Mouse (Mus musculus): ENCODE measurements at regions not wholly inside any gene's neighbourhood (a gene's known extent, or its start where the extent isn't known, plus 50 kb on each side); places are given as distances from the start of the nearest gene placed in this dataset.

DNA sequence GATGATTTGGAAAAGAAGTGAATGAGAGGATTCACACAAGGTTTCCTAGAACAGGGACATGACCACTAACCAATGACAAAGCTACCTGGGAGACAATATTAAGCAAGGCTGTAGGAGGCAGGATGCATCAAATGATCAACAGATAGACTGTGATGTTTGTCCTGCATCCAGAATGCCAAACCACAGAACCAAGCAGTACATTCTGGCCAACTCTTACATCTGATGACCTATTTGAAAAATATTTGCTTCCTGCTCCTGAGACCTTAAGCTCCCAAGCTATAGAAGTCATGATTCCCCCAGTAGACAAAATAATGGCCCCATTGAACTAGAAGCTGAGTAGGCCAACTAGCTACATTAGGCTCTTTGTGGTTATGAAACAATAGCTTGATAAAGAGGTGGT lies 498.6 kb upstream of the Gm10131 start:
- Histone ChIP-seq H3K27me3 (replicated peaks; ENCODE audit: control insufficient read depth, insufficient read depth, low read length) (no peaks in the 10 kb centered on the region), H3K36me3 (ENCODE audit: control insufficient read depth, insufficient read depth, low read length) (no peaks in the 10 kb centered on the region), H3K9me3 (replicated peaks; ENCODE audit: control insufficient read depth, low read length) (no peaks in the 10 kb centered on the region), H3K4me1 (ENCODE audit: control insufficient read depth, insufficient read depth, low read length) (no peaks in the 10 kb centered on the region), H3K27ac (ENCODE audit: low read depth, low read length) (no peak overlapping the region), H3K4me2 (ENCODE audit: low read length) (no peak overlapping the region), H3K4me3 (ENCODE audit: low read depth, low read length) (no peak overlapping the region), H3K9ac (ENCODE audit: low read length) (no peak overlapping the region)
- DNase-seq (ENCODE audit: low spot score): no peak
- no peak for ATAC-seq

- H3K27me3 ChIP-seq (replicated peaks; ENCODE audit: control insufficient read depth, insufficient read depth, low read length): no peaks in the 10 kb centered on the region
- no peaks in the 10 kb centered on the region for H3K9me3 ChIP-seq (replicated peaks; ENCODE audit: control insufficient read depth, low read length)
- no peaks in the 10 kb centered on the region for H3K36me3 ChIP-seq (ENCODE audit: control insufficient read depth, insufficient read depth, low read length)
- WGBS: 94% methylated on average over 2 of the region's 2 CpGs
- H3K27ac ChIP-seq (ENCODE audit: low read depth, low read length): no peak overlapping the region
- H3K4me3 ChIP-seq (ENCODE audit: low read depth, low read length): no peak overlapping the region
- DNase-seq (ENCODE audit: low spot score) (no peak), ATAC-seq (no peak)
- no peak overlapping the region for H3K9ac ChIP-seq (ENCODE audit: low read length)
- H3K4me2 ChIP-seq (ENCODE audit: low read length): no peak overlapping the region
- no peaks in the 10 kb centered on the region for H3K4me1 ChIP-seq (ENCODE audit: control insufficient read depth, insufficient read depth, low read length)
These were observed 495.9 kb upstream of the Gm10131 start for GRCm38 (mm10) chr8:34607426-34607825.

GRCm38 (mm10) chr8:34605031-34605430 lies 493.5 kb upstream of the Gm10131 start:
- WGBS: 91% methylated on average over 2 of the region's 2 CpGs
- Histone ChIP-seq H3K27me3 (replicated peaks; ENCODE audit: control insufficient read depth, insufficient read depth, low read length) (no peaks in the 10 kb centered on the region), H3K9ac (ENCODE audit: low read length) (no peak overlapping the region), H3K27ac (ENCODE audit: low read depth, low read length) (no peak overlapping the region), H3K4me1 (ENCODE audit: control insufficient read depth, insufficient read depth, low read length) (no peaks in the 10 kb centered on the region), H3K4me3 (ENCODE audit: low read depth, low read length) (no peak overlapping the region), H3K36me3 (ENCODE audit: control insufficient read depth, insufficient read depth, low read length) (no peaks in the 10 kb centered on the region), H3K4me2 (ENCODE audit: low read length) (no peak overlapping the region), H3K9me3 (replicated peaks; ENCODE audit: control insufficient read depth, low read length) (no peaks in the 10 kb centered on the region)
- ATAC-seq (no peak), DNase-seq (ENCODE audit: low spot score) (no peak)

- no peaks in the 10 kb centered on the region for H3K27me3 ChIP-seq (replicated peaks; ENCODE audit: control insufficient read depth, insufficient read depth, low read length)
- no peak for DNase-seq (ENCODE audit: low spot score)
- 75% methylated on average over 2 of the region's 2 CpGs for WGBS
- no peak overlapping the region for H3K27ac ChIP-seq (ENCODE audit: low read depth, low read length)
- no peaks in the 10 kb centered on the region for H3K9me3 ChIP-seq (replicated peaks; ENCODE audit: control insufficient read depth, low read length)
- no peak overlapping the region for H3K4me3 ChIP-seq (ENCODE audit: low read depth, low read length)
- no peak for ATAC-seq
- H3K4me2 ChIP-seq (ENCODE audit: low read length): no peak overlapping the region
- H3K9ac ChIP-seq (ENCODE audit: low read length): no peak overlapping the region
- H3K36me3 ChIP-seq (ENCODE audit: control insufficient read depth, insufficient read depth, low read length): no peaks in the 10 kb centered on the region
- H3K4me1 ChIP-seq (ENCODE audit: control insufficient read depth, insufficient read depth, low read length): no peaks in the 10 kb centered on the region
These were observed 493.0 kb upstream of the Gm10131 start for GRCm38 (mm10) chr8:34604581-34604980.

DNA sequence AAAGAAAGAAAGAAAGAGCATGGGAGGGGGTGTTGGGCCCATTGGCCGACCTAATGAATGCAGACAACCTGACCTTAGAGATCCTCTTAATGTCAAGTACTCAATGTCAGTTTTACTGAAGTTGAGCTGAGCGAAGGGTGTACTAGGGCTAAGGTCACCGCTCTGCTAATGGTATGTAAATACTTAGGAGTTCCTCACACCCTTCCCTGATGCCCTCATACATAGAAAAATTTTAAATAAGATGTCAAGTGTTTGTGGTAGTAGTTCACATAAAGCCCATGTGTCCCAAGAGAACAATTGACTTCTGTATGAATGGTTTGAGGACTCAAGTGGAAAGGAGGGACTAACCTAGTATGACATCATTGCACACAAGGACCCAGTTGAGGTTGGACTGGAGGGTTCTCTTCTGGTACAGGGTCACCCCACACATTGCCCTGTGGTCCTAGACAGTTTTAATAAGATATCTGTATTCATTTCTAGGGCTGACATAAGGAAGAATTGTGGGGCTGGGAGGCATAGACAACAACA lies 490.0 kb upstream of the Gm10131 start:
- Histone ChIP-seq H3K4me1 (ENCODE audit: control insufficient read depth, insufficient read depth, low read length) (no peaks in the 10 kb centered on the region), H3K4me2 (ENCODE audit: low read length) (no peak overlapping the region), H3K36me3 (ENCODE audit: control insufficient read depth, insufficient read depth, low read length) (no peaks in the 10 kb centered on the region), H3K27me3 (replicated peaks; ENCODE audit: control insufficient read depth, insufficient read depth, low read length) (no peaks in the 10 kb centered on the region), H3K9me3 (replicated peaks; ENCODE audit: control insufficient read depth, low read length) (no peaks in the 10 kb centered on the region), H3K4me3 (ENCODE audit: low read depth, low read length) (no peak overlapping the region), H3K27ac (ENCODE audit: low read depth, low read length) (no peak overlapping the region), H3K9ac (ENCODE audit: low read length) (no peak overlapping the region)
- WGBS: 72% methylated on average over 3 of the region's 3 CpGs
- ATAC-seq (no peak), DNase-seq (ENCODE audit: low spot score) (no peak)

GRCm38 (mm10) chr8:34600880-34601279 lies 489.3 kb upstream of the Gm10131 start:
- H3K36me3 ChIP-seq (ENCODE audit: control insufficient read depth, insufficient read depth, low read length): no peaks in the 10 kb centered on the region
- H3K4me3 ChIP-seq (ENCODE audit: low read depth, low read length): no peak overlapping the region
- 49% methylated on average over 5 of the region's 5 CpGs for WGBS
- H3K9me3 ChIP-seq (replicated peaks; ENCODE audit: control insufficient read depth, low read length): no peaks in the 10 kb centered on the region
- no peak for ATAC-seq
- H3K27ac ChIP-seq (ENCODE audit: low read depth, low read length): no peak overlapping the region
- H3K27me3 ChIP-seq (replicated peaks; ENCODE audit: control insufficient read depth, insufficient read depth, low read length): no peaks in the 10 kb centered on the region
- DNase-seq (ENCODE audit: low spot score): peak; percentile 30
- no peak overlapping the region for H3K4me2 ChIP-seq (ENCODE audit: low read length)
- no peak overlapping the region for H3K9ac ChIP-seq (ENCODE audit: low read length)
- H3K4me1 ChIP-seq (ENCODE audit: control insufficient read depth, insufficient read depth, low read length): no peaks in the 10 kb centered on the region

GRCm38 (mm10) chr8:34596593-34596992 lies 485.1 kb upstream of the Gm10131 start:
- no peak overlapping the region for H3K4me2 ChIP-seq (ENCODE audit: low read length)
- no peaks in the 10 kb centered on the region for H3K9me3 ChIP-seq (replicated peaks; ENCODE audit: control insufficient read depth, low read length)
- no peaks in the 10 kb centered on the region for H3K36me3 ChIP-seq (ENCODE audit: control insufficient read depth, insufficient read depth, low read length)
- DNase-seq (ENCODE audit: low spot score) (no peak), ATAC-seq (no peak)
- WGBS: 85% methylated on average over 5 of the region's 5 CpGs
- no peak overlapping the region for H3K4me3 ChIP-seq (ENCODE audit: low read depth, low read length)
- H3K4me1 ChIP-seq (ENCODE audit: control insufficient read depth, insufficient read depth, low read length): no peaks in the 10 kb centered on the region
- H3K27me3 ChIP-seq (replicated peaks; ENCODE audit: control insufficient read depth, insufficient read depth, low read length): no peaks in the 10 kb centered on the region
- no peak overlapping the region for H3K9ac ChIP-seq (ENCODE audit: low read length)
- no peak overlapping the region for H3K27ac ChIP-seq (ENCODE audit: low read depth, low read length)

DNA sequence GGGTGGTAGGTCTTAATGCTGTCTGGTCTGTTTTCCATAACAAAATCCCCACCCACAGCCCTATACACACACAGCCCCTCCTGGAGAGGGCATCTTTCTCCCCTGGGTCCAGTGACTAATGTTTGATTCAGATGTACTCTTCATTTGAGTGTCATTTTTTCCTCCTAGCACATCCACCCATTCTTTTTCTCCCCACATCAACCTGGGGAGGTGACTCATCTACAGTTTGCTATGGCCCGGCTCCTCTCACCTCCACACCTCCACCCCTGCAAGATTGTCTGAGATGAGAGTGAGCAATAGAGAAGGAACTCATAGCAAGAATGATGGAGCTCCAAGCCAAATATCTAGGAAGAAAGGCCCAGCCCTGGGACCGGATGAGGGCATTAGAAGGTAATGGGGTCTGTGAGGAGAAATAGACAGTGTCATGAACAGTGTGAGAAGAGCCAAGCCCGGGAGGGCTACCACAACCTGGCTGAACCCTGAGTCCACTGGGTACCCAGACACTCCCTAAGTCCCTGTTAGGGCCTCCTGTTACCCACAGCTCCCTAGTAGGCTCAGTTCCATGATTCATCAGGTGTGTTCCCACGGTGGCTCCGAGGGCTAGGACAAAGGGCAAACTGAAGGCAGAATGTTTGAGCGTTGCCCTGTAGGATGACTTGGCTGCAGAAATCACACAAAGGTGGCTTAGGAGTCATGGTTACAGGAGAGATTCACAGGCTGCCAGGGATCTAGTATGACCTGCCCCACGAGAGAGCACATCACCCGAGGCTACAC lies 479.6 kb upstream of the Gm10131 start:
- Histone ChIP-seq H3K4me1 (ENCODE audit: control insufficient read depth, insufficient read depth, low read length) (no peaks in the 10 kb centered on the region), H3K4me2 (ENCODE audit: low read length) (no peak overlapping the region), H3K4me3 (ENCODE audit: low read depth, low read length) (no peak overlapping the region), H3K9ac (ENCODE audit: low read length) (no peak overlapping the region), H3K9me3 (replicated peaks; ENCODE audit: control insufficient read depth, low read length) (no peaks in the 10 kb centered on the region), H3K27ac (ENCODE audit: low read depth, low read length) (no peak overlapping the region), H3K27me3 (replicated peaks; ENCODE audit: control insufficient read depth, insufficient read depth, low read length) (no peaks in the 10 kb centered on the region), H3K36me3 (ENCODE audit: control insufficient read depth, insufficient read depth, low read length) (no peaks in the 10 kb centered on the region)
- DNase-seq (ENCODE audit: low spot score): no peak
- WGBS: 88% methylated on average over 8 of the region's 8 CpGs
- no peak for ATAC-seq

DNA sequence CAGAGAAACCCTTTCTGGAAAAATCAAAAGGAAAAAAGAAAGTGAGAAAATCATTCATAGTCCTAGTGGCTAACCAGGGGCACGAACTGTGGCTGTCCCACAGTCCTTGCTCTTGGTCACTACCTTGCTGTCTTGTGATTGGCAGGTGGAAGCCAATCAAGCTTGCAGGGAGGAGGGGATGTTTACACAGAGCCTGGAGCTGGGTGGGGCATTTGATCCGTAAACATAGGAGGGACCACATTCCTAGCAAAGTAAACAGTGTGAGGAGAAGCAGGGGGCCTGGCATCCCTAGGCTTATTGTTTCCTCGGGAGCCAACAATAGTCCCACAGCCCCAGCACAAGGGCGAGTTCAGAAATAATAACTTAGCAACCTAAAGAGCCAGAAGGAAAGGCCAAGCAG lies 466.5 kb upstream of the Gm10131 start:
- no peaks in the 10 kb centered on the region for H3K4me1 ChIP-seq (ENCODE audit: control insufficient read depth, insufficient read depth, low read length)
- 20% methylated on average over 4 of the region's 4 CpGs for WGBS
- no peaks in the 10 kb centered on the region for H3K27me3 ChIP-seq (replicated peaks; ENCODE audit: control insufficient read depth, insufficient read depth, low read length)
- H3K36me3 ChIP-seq (ENCODE audit: control insufficient read depth, insufficient read depth, low read length): no peaks in the 10 kb centered on the region
- no peak overlapping the region for H3K4me3 ChIP-seq (ENCODE audit: low read depth, low read length)
- no peak overlapping the region for H3K9ac ChIP-seq (ENCODE audit: low read length)
- H3K4me2 ChIP-seq (ENCODE audit: low read length): no peak overlapping the region
- ATAC-seq (no peak), DNase-seq (ENCODE audit: low spot score) (no peak)
- H3K9me3 ChIP-seq (replicated peaks; ENCODE audit: control insufficient read depth, low read length): no peaks in the 10 kb centered on the region
- no peak overlapping the region for H3K27ac ChIP-seq (ENCODE audit: low read depth, low read length)

Data from forebrain, embryonic 14.5 days (tissue).